ENCODE assay signal across 29 mouse cellular contexts in the genomic region with DNA sequence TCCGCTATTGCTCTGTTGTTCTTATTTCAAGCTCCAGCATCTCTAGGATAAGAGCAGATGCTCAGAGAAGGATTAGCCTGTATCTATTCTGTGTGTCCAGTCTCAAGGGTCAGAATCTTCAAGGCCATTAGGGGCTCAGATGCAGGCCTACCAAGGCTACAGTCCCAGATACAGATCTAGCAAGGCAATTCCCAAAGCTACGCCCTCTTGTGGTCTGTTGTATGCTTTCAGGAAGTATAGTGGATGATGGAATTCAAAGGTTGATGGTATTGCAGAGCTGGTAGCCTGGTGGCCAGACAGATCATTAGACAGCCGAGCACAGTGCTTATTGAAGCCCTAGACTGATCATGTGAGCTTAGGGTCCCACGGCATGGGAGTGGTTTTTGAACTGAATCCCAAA.
DNase-seq lines count a peak whose midpoint lies in the region; ATAC-seq and TF ChIP-seq lines count a peak whose summit lies in the region.
"Had no signal": no experiment of that assay in that cellular context is flagged by ENCODE, and none has a peak within 500 bp of the region (broad histone marks: within the 10 kb centered on the region; RNA-seq: fewer than 3 reads in every experiment).

No protein-coding gene starts in this region.

- H3K4me2 ChIP-seq in intestine, postnatal 0 days (replicated peaks; ENCODE audit: low read depth): no peak overlapping the region
- no peak overlapping the region for H3K4me2 ChIP-seq in intestine, embryonic 15.5 days (replicated peaks)
- no peak overlapping the region for H3K4me2 ChIP-seq in midbrain, postnatal 0 days (ENCODE audit: low read depth, low read length, poor library complexity, severe bottlenecking)
- no peak overlapping the region for H3K4me2 ChIP-seq in midbrain, embryonic 14.5 days (ENCODE audit: low read length)
- no peak overlapping the region for H3K4me2 ChIP-seq in stomach, postnatal 0 days (replicated peaks; ENCODE audit: low read depth)
- H3K4me2 ChIP-seq: forebrain, embryonic 12.5 days; heart, embryonic 13.5 days; hindbrain, embryonic 15.5 days; liver, embryonic 12.5 days; midbrain, embryonic 13.5 days; neural tube, embryonic 15.5 days had no signal

- no peaks in the 10 kb centered on the region for H3K9me3 ChIP-seq in intestine, postnatal 0 days (ENCODE audit: control insufficient read depth)
- no peaks in the 10 kb centered on the region for H3K9me3 ChIP-seq in intestine, embryonic 15.5 days
- H3K9me3 ChIP-seq in midbrain, postnatal 0 days (ENCODE audit: low read length): no peaks in the 10 kb centered on the region
- H3K9me3 ChIP-seq in midbrain, embryonic 14.5 days (ENCODE audit: control insufficient read depth, low read length): no peaks in the 10 kb centered on the region
- no peaks in the 10 kb centered on the region for H3K9me3 ChIP-seq in stomach, postnatal 0 days (ENCODE audit: control insufficient read depth, low read length)
- H3K9me3 ChIP-seq: forebrain, embryonic 12.5 days; heart, embryonic 13.5 days; hindbrain, embryonic 15.5 days; liver, embryonic 12.5 days; midbrain, embryonic 13.5 days; neural tube, embryonic 15.5 days had no signal

- H3K9ac ChIP-seq in intestine, postnatal 0 days (ENCODE audit: low read depth, low read length): no peak overlapping the region
- H3K9ac ChIP-seq in intestine, embryonic 15.5 days: no peak overlapping the region
- no peak overlapping the region for H3K9ac ChIP-seq in midbrain, postnatal 0 days (replicated peaks; ENCODE audit: low read length, poor library complexity, severe bottlenecking)
- no peak overlapping the region for H3K9ac ChIP-seq in midbrain, embryonic 14.5 days (replicated peaks; ENCODE audit: low read length)
- no peak overlapping the region for H3K9ac ChIP-seq in stomach, postnatal 0 days (ENCODE audit: low read length)
- H3K9ac ChIP-seq: forebrain, embryonic 12.5 days; heart, embryonic 13.5 days; hindbrain, embryonic 15.5 days; liver, embryonic 12.5 days; liver, postnatal 0 days; midbrain, embryonic 13.5 days; neural tube, embryonic 15.5 days had no signal

- H3K27me3 ChIP-seq in intestine, postnatal 0 days (replicated peaks; ENCODE audit: control insufficient read depth, insufficient read depth, low read length): no peaks in the 10 kb centered on the region
- no peaks in the 10 kb centered on the region for H3K27me3 ChIP-seq in intestine, embryonic 15.5 days (replicated peaks)
- no peaks in the 10 kb centered on the region; the same call in 1 of the 2 replicates for H3K27me3 ChIP-seq in midbrain, postnatal 0 days (ENCODE audit: insufficient read depth, low read length)
- H3K27me3 ChIP-seq in midbrain, embryonic 14.5 days (ENCODE audit: control insufficient read depth, insufficient read depth, low read length): no peaks in the 10 kb centered on the region
- no peaks in the 10 kb centered on the region for H3K27me3 ChIP-seq in stomach, postnatal 0 days (ENCODE audit: control insufficient read depth, insufficient read depth, low read length)
- H3K27me3 ChIP-seq: forebrain, embryonic 12.5 days; heart, embryonic 13.5 days; hindbrain, embryonic 15.5 days; midbrain, embryonic 13.5 days; neural tube, embryonic 15.5 days had no signal

- no peak overlapping the region for H3K27ac ChIP-seq in intestine, postnatal 0 days (ENCODE audit: low read depth, low read length)
- H3K27ac ChIP-seq in intestine, embryonic 15.5 days: no peak overlapping the region
- H3K27ac ChIP-seq in midbrain, postnatal 0 days (ENCODE audit: low read depth, low read length): no peak overlapping the region
- no peak overlapping the region for H3K27ac ChIP-seq in midbrain, embryonic 14.5 days (replicated peaks; ENCODE audit: low read depth, low read length)
- H3K27ac ChIP-seq in stomach, postnatal 0 days (replicated peaks): no peak overlapping the region
- H3K27ac ChIP-seq: forebrain, embryonic 12.5 days; heart, embryonic 13.5 days; hindbrain, embryonic 15.5 days; liver, embryonic 12.5 days; macrophage; midbrain, embryonic 13.5 days; neural tube, embryonic 15.5 days had no signal

- peak; percentile 55 for TF ChIP-seq CTCF in intestine, postnatal 0 days (IDR thresholded peaks at IDR 0.05; ENCODE audit: low read depth)
- TF ChIP-seq CTCF in midbrain, postnatal 0 days (IDR thresholded peaks at IDR 0.05): peak; percentile 54
- peak; percentile 56 for TF ChIP-seq CTCF in stomach, postnatal 0 days (IDR thresholded peaks at IDR 0.05; ENCODE audit: low read depth)

- WGBS in intestine, postnatal 0 days: 93% methylated on average over 4 of the region's 4 CpGs
- 90% methylated on average over 4 of the region's 4 CpGs for WGBS in intestine, embryonic 15.5 days
- 86% methylated on average over 4 of the region's 4 CpGs for whole genome bisulfite sequencing in midbrain, postnatal 0 days
- WGBS in midbrain, embryonic 14.5 days: 83% methylated on average over 4 of the region's 4 CpGs
- 89% methylated on average over 4 of the region's 4 CpGs for WGBS in stomach, postnatal 0 days

- H3K4me1 ChIP-seq in intestine, postnatal 0 days (replicated peaks; ENCODE audit: control insufficient read depth, insufficient read depth, low read length): no peaks in the 10 kb centered on the region
- H3K4me1 ChIP-seq in intestine, embryonic 15.5 days (replicated peaks): no peaks in the 10 kb centered on the region
- no peaks in the 10 kb centered on the region for H3K4me1 ChIP-seq in midbrain, postnatal 0 days (ENCODE audit: insufficient read depth, low read length)
- H3K4me1 ChIP-seq in midbrain, embryonic 14.5 days (ENCODE audit: control insufficient read depth, insufficient read depth, low read length): no peaks in the 10 kb centered on the region
- H3K4me1 ChIP-seq in stomach, postnatal 0 days (replicated peaks; ENCODE audit: control insufficient read depth, insufficient read depth): no peaks in the 10 kb centered on the region
- H3K4me1 ChIP-seq: forebrain, embryonic 12.5 days; heart, embryonic 13.5 days; hindbrain, embryonic 15.5 days; liver, embryonic 12.5 days; midbrain, embryonic 13.5 days; neural tube, embryonic 15.5 days had no signal

- no peak for ATAC-seq in intestine, postnatal 0 days
- ATAC-seq in intestine, embryonic 15.5 days: no peak
- ATAC-seq in midbrain, postnatal 0 days (ENCODE audit: low FRiP score): no peak
- ATAC-seq in midbrain, embryonic 14.5 days (ENCODE audit: low FRiP score, low TSS enrichment): no peak
- ATAC-seq in stomach, postnatal 0 days (ENCODE audit: low FRiP score, low TSS enrichment): no peak
- ATAC-seq: liver, embryonic 12.5 days; liver, postnatal 0 days; midbrain, embryonic 13.5 days had no signal

- DNase-seq in embryo, embryonic 10 days (ENCODE audit: low spot score): peak; percentile 24
- no peak for DNase-seq in embryo, embryonic 11 days
- no peak for DNase-seq in midbrain, postnatal 0 days (ENCODE audit: low spot score)
- no peak for DNase-seq in midbrain, embryonic 14.5 days
- no peak for DNase-seq in stomach, postnatal 0 days (ENCODE audit: low spot score)
- no peak for DNase-seq in thymus, postnatal 10 days (ENCODE audit: low spot score in 2 of 2)
- DNase-seq: adrenal gland, adult 8-10 months; cerebellum, adult 2 months; cerebellum, postnatal 14 days; gastrocnemius, postnatal 25 days; heart, adult 18-20 months; heart, postnatal 10 days; kidney, adult 8-10 months; kidney, postnatal 10 days; left cerebral cortex, postnatal 4 days; liver, postnatal 0 days; right cerebral cortex, adult 18-20 months; spleen, adult 18-20 months; thymus, adult 2 months had no signal

- no peaks in the 10 kb centered on the region for H3K36me3 ChIP-seq in intestine, postnatal 0 days (ENCODE audit: control insufficient read depth, insufficient read depth)
- no peaks in the 10 kb centered on the region for H3K36me3 ChIP-seq in intestine, embryonic 15.5 days
- H3K36me3 ChIP-seq in midbrain, postnatal 0 days (ENCODE audit: insufficient read depth, low read length): no peaks in the 10 kb centered on the region
- H3K36me3 ChIP-seq in midbrain, embryonic 14.5 days (ENCODE audit: control insufficient read depth, insufficient read depth, low read length): no peaks in the 10 kb centered on the region
- H3K36me3 ChIP-seq in stomach, postnatal 0 days (ENCODE audit: control insufficient read depth, insufficient read depth, low read length): no peaks in the 10 kb centered on the region
- H3K36me3 ChIP-seq: forebrain, embryonic 12.5 days; heart, embryonic 13.5 days; hindbrain, embryonic 15.5 days; liver, embryonic 12.5 days; midbrain, embryonic 13.5 days; neural tube, embryonic 15.5 days had no signal

- TF ChIP-seq EP300 in stomach, postnatal 0 days (optimal IDR thresholded peaks at IDR 0.05): no peak

- H3K4me3 ChIP-seq in intestine, postnatal 0 days (ENCODE audit: low read depth, low read length): no peak overlapping the region
- no peak overlapping the region for H3K4me3 ChIP-seq in intestine, embryonic 15.5 days (replicated peaks)
- no peak overlapping the region for H3K4me3 ChIP-seq in midbrain, postnatal 0 days (ENCODE audit: low read depth, low read length)
- H3K4me3 ChIP-seq in midbrain, embryonic 14.5 days (replicated peaks; ENCODE audit: low read depth, low read length): no peak overlapping the region
- no peak overlapping the region for H3K4me3 ChIP-seq in stomach, postnatal 0 days (ENCODE audit: low read depth, low read length)
- H3K4me3 ChIP-seq: erythroblast, embryonic 14.5 days; forebrain, embryonic 12.5 days; heart, embryonic 13.5 days; hindbrain, embryonic 15.5 days; liver, embryonic 12.5 days; midbrain, embryonic 13.5 days; neural tube, embryonic 15.5 days had no signal
